Mouse (Mus musculus): ENCODE measurements at regions not wholly inside any gene's neighbourhood (a gene's known extent, or its start where the extent isn't known, plus 50 kb on each side); places are given as distances from the start of the nearest gene placed in this dataset. TPM values are rescaled to one million over a fixed set of nuclear protein-coding genes. Genes with fewer than 3 reads are reported as not detected.

MicroRNAs encoded in the stretch of these regions (microRNA counts, 519-probe panel; counts per million panel counts)
- microRNA mmu-miR-129-3p (1,832 counts per million, percentile 33 among the panel's probes with 10 or more counts), microRNA mmu-miR-129-5p (1,826 counts per million, percentile 32 among the panel's probes with 10 or more counts)

Small RNAs in the stretch of these regions (microRNA-seq; reads per million reads assigned to microRNA genes)
- gene Mir129-2 (not detected), gene Mir129b (not detected)
